Mouse (Mus musculus) thymus, adult 2 months (tissue): ENCODE data around the gene D10Wsu102e.

Experiments used
- CTCF ChIP-seq: fragments of 200-500 bp; IDR thresholded peaks from 2 replicates; pipeline ENCODE4 v1.5.1; 2012; ENCODE audit warnings: mild to moderate bottlenecking, control low read depth, low read length, moderate library complexity, borderline replicate concordance; ENCODE audit not compliant: control insufficient read depth, poor library complexity, insufficient read depth; ENCODE audit errors: extremely low read depth
- POLR2A ChIP-seq: fragments of 200-500 bp; IDR thresholded peaks from 2 replicates; pipeline ENCODE4 v1.6.1; 2012; ENCODE audit warnings: mild to moderate bottlenecking, low read length, control low read depth, moderate library complexity; ENCODE audit not compliant: control insufficient read depth, poor library complexity, insufficient read depth; ENCODE audit errors: extremely low read depth

GRCm38 (mm10) chr10:83331811-83332210 lies 28.2 kb upstream of the D10Wsu102e start:
- TF ChIP-seq CTCF (no peak), POLR2A (no peak)
